Mouse (Mus musculus): Measurements from ENCODE around the gene Tubb2b.

Tubb2b gene

GRCm38 (mm10) chr13:34130226-34130731 is at the start of gene Tubb2b:
Gene Tubb2b (minus strand): TSS chr13:34130466.
- DNase-seq (ENCODE audit: low read depth), result peak; percentile 83

- DNase-seq (ENCODE audit: low read depth), result no peak
These were observed 43.8 kb upstream of the Tubb2b start for GRCm38 (mm10) chr13:34174025-34174424.

- DNase-seq (ENCODE audit: low read depth), result no peak
These were observed 33.2 kb upstream of the Tubb2b start for GRCm38 (mm10) chr13:34163304-34163975.

- DNase-seq (ENCODE audit: low read depth), result peak; percentile 93
These were observed 32.4 kb upstream of the Tubb2b start, which contains the start of gene Psmg4 for GRCm38 (mm10) chr13:34162491-34163303. Gene Psmg4 (plus strand): TSS chr13:34162964.

- no peak for DNase-seq (ENCODE audit: low read depth)
These were observed 29.7 kb upstream of the Tubb2b start for GRCm38 (mm10) chr13:34159926-34160325.

GRCm38 (mm10) chr13:34157596-34158157 is 27.4 kb upstream of the Tubb2b start:
- no peak for DNase-seq (ENCODE audit: low read depth)

GRCm38 (mm10) chr13:34156840-34157185 is 26.5 kb upstream of the Tubb2b start:
- DNase-seq (ENCODE audit: low read depth), result peak; percentile 16

GRCm38 (mm10) chr13:34156133-34156839 is 26.0 kb upstream of the Tubb2b start:
- DNase-seq (ENCODE audit: low read depth), result peak; percentile 10

GRCm38 (mm10) chr13:34154931-34155272 is 24.6 kb upstream of the Tubb2b start:
- peak; percentile 88 for DNase-seq (ENCODE audit: low read depth)

GRCm38 (mm10) chr13:34154217-34154930 is 24.1 kb upstream of the Tubb2b start:
- peak; percentile 93 for DNase-seq (ENCODE audit: low read depth)

- DNase-seq (ENCODE audit: low read depth), result peak; percentile 44
These were observed 23.2 kb upstream of the Tubb2b start for GRCm38 (mm10) chr13:34153254-34154011.

GRCm38 (mm10) chr13:34152695-34153094 is 22.4 kb upstream of the Tubb2b start:
- DNase-seq (ENCODE audit: low read depth), result peak; percentile 17

GRCm38 (mm10) chr13:34151425-34151824 is 21.2 kb upstream of the Tubb2b start:
- DNase-seq (ENCODE audit: low read depth), result no peak

- no peak for DNase-seq (ENCODE audit: low read depth)
These were observed 20.2 kb upstream of the Tubb2b start for GRCm38 (mm10) chr13:34150271-34151027.

- no peak for DNase-seq (ENCODE audit: low read depth)
These were observed 19.4 kb upstream of the Tubb2b start for GRCm38 (mm10) chr13:34149463-34150176.

- peak; percentile 80 for DNase-seq (ENCODE audit: low read depth)
These were observed 18.6 kb upstream of the Tubb2b start for GRCm38 (mm10) chr13:34148767-34149392.

- DNase-seq (ENCODE audit: low read depth), result no peak
These were observed 17.9 kb upstream of the Tubb2b start for GRCm38 (mm10) chr13:34148181-34148580.

- DNase-seq (ENCODE audit: low read depth), result peak; percentile 41
These were observed 16.6 kb upstream of the Tubb2b start for GRCm38 (mm10) chr13:34146916-34147315.

GRCm38 (mm10) chr13:34143389-34143788 is 13.1 kb upstream of the Tubb2b start:
- no peak for DNase-seq (ENCODE audit: low read depth)
